Mouse (Mus musculus): ENCODE data around the gene Arhgef10l. TPM values are rescaled to one million over a fixed set of nuclear protein-coding genes. Genes with fewer than 3 reads are reported as not detected.

Gene Arhgef10l
- 12.1 and 14.3 TPM in 2 replicates for polyA plus RNA-seq (2015; fragmentation: Nextera tagmentation; extraction: Ambion mirVana)

DNA sequence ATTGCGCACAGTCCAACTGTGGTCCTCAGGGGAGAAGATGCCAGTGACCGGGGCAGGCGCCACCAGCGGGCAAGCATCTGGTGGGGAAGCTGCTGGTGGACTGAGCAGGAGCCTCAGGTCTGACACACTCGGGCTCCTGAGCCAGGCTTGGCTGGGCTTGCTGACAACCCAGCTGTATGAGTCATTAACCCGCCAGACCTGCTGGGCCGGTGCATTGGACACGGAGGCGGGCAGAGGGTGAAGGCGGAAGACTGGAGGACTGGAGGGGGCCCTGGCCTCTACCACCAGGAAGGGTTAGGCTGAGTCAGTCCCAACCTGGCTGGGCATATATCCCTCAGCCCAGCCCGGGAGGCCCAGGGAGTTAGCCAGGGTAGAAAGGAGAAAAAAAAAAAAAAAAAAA, at the start of gene Arhgef10l:
TSS of gene Arhgef10l (minus strand) at position 253 of the 400 bp plus-strand sequence.
- H3K4me3 ChIP-seq (ENCODE audit: low read length), result no peak within 1 kb of the TSS
- peaks cover 22% of the 10 kb centered on the region for H3K4me1 ChIP-seq (ENCODE audit: control insufficient read depth, insufficient read depth, low read length)
- WGBS, result 49% methylated on average over 11 of the region's 11 CpGs
- peak within 1 kb of the TSS; percentile 43; the same call in 1 of the 2 replicates for H3K9ac ChIP-seq (ENCODE audit: low read depth, low read length)
- H3K36me3 ChIP-seq (ENCODE audit: control insufficient read depth, insufficient read depth, low read length), result no peaks in the 10 kb centered on the region
- H3K27ac ChIP-seq (ENCODE audit: low read length), result peak within 1 kb of the TSS; percentile 41
- no peaks in the 10 kb centered on the region for H3K9me3 ChIP-seq (ENCODE audit: control insufficient read depth, low read length)
- no peaks in the 10 kb centered on the region for H3K27me3 ChIP-seq (replicated peaks; ENCODE audit: control insufficient read depth, insufficient read depth, low read length)
- H3K4me2 ChIP-seq (ENCODE audit: low read depth, low read length), result peak within 1 kb of the TSS; percentile 32; the same call in 1 of the 2 replicates
- ATAC-seq, result peak; percentile 95

GRCm38 (mm10) chr4:140714586-140714985, 48.8 kb upstream of the Arhgef10l start:
- ATAC-seq, result no peak
- no peak overlapping the region for H3K4me2 ChIP-seq (ENCODE audit: low read depth, low read length)
- no peaks in the 10 kb centered on the region for H3K9me3 ChIP-seq (ENCODE audit: control insufficient read depth, low read length)
- H3K36me3 ChIP-seq (ENCODE audit: control insufficient read depth, insufficient read depth, low read length), result peaks cover 40% of the 10 kb centered on the region
- H3K4me1 ChIP-seq (ENCODE audit: control insufficient read depth, insufficient read depth, low read length), result peaks cover 5% of the 10 kb centered on the region
- no peak overlapping the region for H3K9ac ChIP-seq (ENCODE audit: low read depth, low read length)
- H3K4me3 ChIP-seq (ENCODE audit: low read length), result no peak overlapping the region
- WGBS, result 76% methylated on average over 5 of the region's 5 CpGs
- H3K27ac ChIP-seq (ENCODE audit: low read length), result no peak overlapping the region
- H3K27me3 ChIP-seq (replicated peaks; ENCODE audit: control insufficient read depth, insufficient read depth, low read length), result no peaks in the 10 kb centered on the region

DNA sequence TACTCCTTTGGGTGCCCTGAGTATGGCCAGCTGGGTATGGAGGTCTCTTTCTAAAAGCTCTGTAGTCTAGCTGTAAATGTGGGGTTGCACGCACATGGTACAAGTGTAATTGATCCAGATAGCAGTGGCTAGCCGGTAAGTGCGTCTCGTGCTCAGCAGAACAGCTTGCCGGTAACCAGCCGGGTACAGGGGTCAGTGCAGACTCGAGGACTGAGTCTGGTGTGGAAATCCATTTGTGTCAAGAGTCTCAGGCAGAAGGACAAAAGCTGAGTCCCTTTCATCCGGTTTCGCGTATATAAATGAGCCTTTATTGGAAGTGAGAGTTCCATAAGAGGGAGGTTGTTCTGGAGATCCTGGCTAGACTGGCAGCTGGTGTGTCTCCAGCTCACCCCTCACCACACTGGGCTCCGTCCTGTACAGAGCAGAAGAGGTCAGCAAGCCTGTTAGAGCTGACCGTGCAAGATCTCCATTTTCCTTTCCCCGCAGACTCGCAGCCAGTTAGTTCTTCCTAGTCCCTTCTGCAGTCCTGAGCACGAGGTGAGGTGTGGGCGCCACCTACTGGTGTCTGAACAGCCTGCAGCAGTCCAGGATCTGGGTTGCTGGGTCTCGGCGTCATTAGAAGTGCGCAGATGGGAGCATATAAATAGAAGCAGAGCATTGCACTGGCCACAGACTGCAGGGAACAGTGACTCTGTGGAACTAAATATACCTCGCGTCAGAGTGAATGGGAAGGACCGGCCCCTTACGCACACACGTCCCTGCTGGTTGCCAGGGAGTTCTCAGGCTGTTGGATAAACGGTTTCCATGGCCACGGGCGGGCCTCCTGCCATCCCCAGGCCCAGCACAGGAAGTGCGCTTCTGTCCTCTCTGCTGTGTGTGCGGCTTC, 47.9 kb upstream of the Arhgef10l start:
- Histone ChIP-seq H3K4me2 (ENCODE audit: low read depth, low read length) (no peak overlapping the region), H3K4me1 (ENCODE audit: control insufficient read depth, insufficient read depth, low read length) (peaks cover 10% of the 10 kb centered on the region), H3K9me3 (ENCODE audit: control insufficient read depth, low read length) (no peaks in the 10 kb centered on the region), H3K27ac (ENCODE audit: low read length) (peak overlapping the region; percentile 61), H3K27me3 (replicated peaks; ENCODE audit: control insufficient read depth, insufficient read depth, low read length) (no peaks in the 10 kb centered on the region), H3K9ac (ENCODE audit: low read depth, low read length) (0 out of 2 replicates have a peak overlapping the region, but pooled peaks have one; percentile 24), H3K4me3 (ENCODE audit: low read length) (no peak overlapping the region), H3K36me3 (ENCODE audit: control insufficient read depth, insufficient read depth, low read length) (peaks cover 34% of the 10 kb centered on the region)
- ATAC-seq, result peak; percentile 83
- WGBS, result 40% methylated on average over 29 of the region's 29 CpGs

DNA sequence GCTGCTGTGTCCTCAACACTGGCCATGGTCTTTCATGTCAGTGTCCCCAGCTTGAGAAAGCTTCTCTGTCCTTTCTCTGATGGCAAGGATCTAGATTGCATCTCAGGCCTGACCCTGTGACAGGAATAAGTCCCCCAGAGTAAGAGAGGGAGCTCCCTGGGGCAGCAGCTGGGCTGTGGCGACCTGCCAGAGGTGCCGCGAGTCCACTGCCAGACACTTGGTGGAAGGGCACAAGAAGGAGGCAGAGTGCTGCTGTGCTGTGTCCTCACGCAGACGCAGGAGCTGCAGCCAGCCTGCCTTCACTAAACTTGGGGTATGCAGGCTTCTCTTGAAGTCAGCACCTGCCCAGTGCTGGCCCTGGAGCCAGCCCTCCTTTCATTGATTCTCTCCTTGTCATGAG, 45.5 kb upstream of the Arhgef10l start:
- Histone ChIP-seq H3K4me1 (ENCODE audit: control insufficient read depth, insufficient read depth, low read length) (peaks cover 33% of the 10 kb centered on the region), H3K36me3 (ENCODE audit: control insufficient read depth, insufficient read depth, low read length) (peaks cover 30% of the 10 kb centered on the region), H3K9ac (ENCODE audit: low read depth, low read length) (no peak overlapping the region), H3K4me2 (ENCODE audit: low read depth, low read length) (no peak overlapping the region), H3K9me3 (ENCODE audit: control insufficient read depth, low read length) (no peaks in the 10 kb centered on the region), H3K4me3 (ENCODE audit: low read length) (no peak overlapping the region), H3K27me3 (replicated peaks; ENCODE audit: control insufficient read depth, insufficient read depth, low read length) (no peaks in the 10 kb centered on the region), H3K27ac (ENCODE audit: low read length) (no peak overlapping the region)
- WGBS, result 81% methylated on average over 5 of the region's 5 CpGs
- ATAC-seq, result no peak

- H3K4me1 ChIP-seq (ENCODE audit: control insufficient read depth, insufficient read depth, low read length), result peaks cover 37% of the 10 kb centered on the region
- H3K9ac ChIP-seq (ENCODE audit: low read depth, low read length), result no peak overlapping the region
- no peak overlapping the region for H3K4me2 ChIP-seq (ENCODE audit: low read depth, low read length)
- ATAC-seq, result no peak
- 85% methylated on average over 10 of the region's 10 CpGs for WGBS
- H3K9me3 ChIP-seq (ENCODE audit: control insufficient read depth, low read length), result no peaks in the 10 kb centered on the region
- no peaks in the 10 kb centered on the region for H3K27me3 ChIP-seq (replicated peaks; ENCODE audit: control insufficient read depth, insufficient read depth, low read length)
- no peak overlapping the region for H3K27ac ChIP-seq (ENCODE audit: low read length)
- H3K36me3 ChIP-seq (ENCODE audit: control insufficient read depth, insufficient read depth, low read length), result peaks cover 27% of the 10 kb centered on the region
- no peak overlapping the region for H3K4me3 ChIP-seq (ENCODE audit: low read length)
Observed at GRCm38 (mm10) chr4:140710781-140711180, 45.0 kb upstream of the Arhgef10l start.

DNA sequence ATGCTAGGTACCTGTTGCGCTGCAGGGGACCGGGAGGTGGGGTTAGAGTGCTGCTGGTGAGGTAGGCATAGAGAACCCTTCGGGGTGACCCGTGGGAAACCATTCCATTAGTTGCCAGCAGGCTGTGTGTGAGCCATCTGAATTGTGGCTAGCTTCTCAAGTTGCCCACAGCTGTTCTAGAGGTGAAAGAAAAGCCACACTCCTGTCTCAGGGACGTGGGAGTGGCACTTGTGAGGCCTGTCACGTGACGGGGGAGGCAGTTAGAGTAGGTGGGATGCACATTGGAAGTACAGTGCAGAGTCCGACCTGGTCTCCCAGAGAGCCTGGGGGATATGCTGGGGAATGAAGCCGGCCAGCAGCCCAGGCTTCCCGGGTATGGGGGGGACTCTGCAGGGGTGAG, 43.8 kb upstream of the Arhgef10l start:
- ATAC-seq, result no peak
- H3K4me1 ChIP-seq (ENCODE audit: control insufficient read depth, insufficient read depth, low read length), result peaks cover 47% of the 10 kb centered on the region
- no peak overlapping the region; the same call in 1 of the 2 replicates for H3K9ac ChIP-seq (ENCODE audit: low read depth, low read length)
- H3K4me2 ChIP-seq (ENCODE audit: low read depth, low read length), result no peak overlapping the region
- WGBS, result 83% methylated on average over 10 of the region's 10 CpGs
- H3K27me3 ChIP-seq (replicated peaks; ENCODE audit: control insufficient read depth, insufficient read depth, low read length), result no peaks in the 10 kb centered on the region
- no peak overlapping the region for H3K27ac ChIP-seq (ENCODE audit: low read length)
- H3K36me3 ChIP-seq (ENCODE audit: control insufficient read depth, insufficient read depth, low read length), result peaks cover 18% of the 10 kb centered on the region
- no peak overlapping the region for H3K4me3 ChIP-seq (ENCODE audit: low read length)
- no peaks in the 10 kb centered on the region for H3K9me3 ChIP-seq (ENCODE audit: control insufficient read depth, low read length)

DNA sequence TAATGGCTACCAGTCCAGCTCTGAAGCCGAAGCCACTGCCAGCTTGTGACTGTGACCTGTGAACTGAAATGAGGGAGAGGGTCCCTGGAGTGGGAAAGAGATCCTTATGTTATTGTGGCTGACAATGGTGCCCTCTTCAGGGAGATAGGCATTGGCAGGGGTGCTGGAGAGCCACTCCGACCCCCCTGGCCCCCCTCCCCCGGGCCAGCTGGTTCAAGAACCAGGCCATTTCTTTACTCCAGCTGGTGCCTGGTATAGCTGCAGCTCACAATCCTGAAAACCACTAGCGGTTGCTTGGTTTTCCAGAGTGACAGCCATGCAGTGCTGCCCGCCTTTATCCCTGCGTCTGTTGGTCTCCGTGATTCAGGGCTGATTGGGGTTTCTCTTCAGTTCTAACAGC, 43.3 kb upstream of the Arhgef10l start:
- H3K36me3 ChIP-seq (ENCODE audit: control insufficient read depth, insufficient read depth, low read length), result peaks cover 13% of the 10 kb centered on the region; the same call in 1 of the 2 replicates
- no peak for ATAC-seq
- H3K9me3 ChIP-seq (ENCODE audit: control insufficient read depth, low read length), result no peaks in the 10 kb centered on the region
- peaks cover 50% of the 10 kb centered on the region for H3K4me1 ChIP-seq (ENCODE audit: control insufficient read depth, insufficient read depth, low read length)
- no peak overlapping the region for H3K4me2 ChIP-seq (ENCODE audit: low read depth, low read length)
- no peak overlapping the region for H3K27ac ChIP-seq (ENCODE audit: low read length)
- 73% methylated on average over 7 of the region's 7 CpGs for WGBS
- H3K27me3 ChIP-seq (replicated peaks; ENCODE audit: control insufficient read depth, insufficient read depth, low read length), result no peaks in the 10 kb centered on the region
- no peak overlapping the region for H3K9ac ChIP-seq (ENCODE audit: low read depth, low read length)
- no peak overlapping the region for H3K4me3 ChIP-seq (ENCODE audit: low read length)

DNA sequence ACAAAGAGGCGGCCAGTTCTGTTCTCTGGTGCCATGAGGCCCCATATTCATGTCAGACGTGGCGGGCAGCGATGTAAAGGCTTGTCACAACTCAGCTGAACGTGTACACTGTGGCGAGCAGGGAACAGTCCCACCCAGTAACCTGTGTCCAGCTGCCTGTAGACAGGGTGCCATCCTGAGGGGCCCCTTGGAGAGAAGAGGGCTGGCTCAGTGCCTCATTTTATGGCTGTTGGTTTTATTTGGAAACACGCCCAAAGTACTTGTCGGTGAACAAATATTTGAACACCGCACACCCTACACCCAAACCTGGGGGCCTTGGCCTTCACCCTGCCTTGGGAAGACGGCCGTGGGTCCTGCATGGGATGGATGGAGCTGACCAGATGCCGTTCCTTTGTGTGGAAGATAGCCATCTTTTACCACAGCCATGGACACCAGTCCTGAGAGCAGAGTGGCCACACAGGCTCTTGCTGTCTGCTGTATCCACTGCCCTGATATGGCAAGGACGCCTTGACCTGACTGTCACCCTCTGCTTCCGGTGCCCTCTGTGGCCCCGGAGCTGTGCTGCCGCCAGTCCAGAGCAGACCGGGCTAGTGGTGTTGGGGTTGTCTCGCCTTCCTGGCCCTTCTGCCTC, 42.6 kb upstream of the Arhgef10l start:
- H3K4me3 ChIP-seq (ENCODE audit: low read length), result no peak overlapping the region
- 57% methylated on average over 18 of the region's 18 CpGs for WGBS
- no peaks in the 10 kb centered on the region for H3K27me3 ChIP-seq (replicated peaks; ENCODE audit: control insufficient read depth, insufficient read depth, low read length)
- H3K27ac ChIP-seq (ENCODE audit: low read length), result peak overlapping the region; percentile 78
- H3K4me2 ChIP-seq (ENCODE audit: low read depth, low read length), result peak overlapping the region; percentile 34
- no peaks in the 10 kb centered on the region for H3K9me3 ChIP-seq (ENCODE audit: control insufficient read depth, low read length)
- peaks cover 11% of the 10 kb centered on the region; the same call in 1 of the 2 replicates for H3K36me3 ChIP-seq (ENCODE audit: control insufficient read depth, insufficient read depth, low read length)
- peak overlapping the region; percentile 50 for H3K9ac ChIP-seq (ENCODE audit: low read depth, low read length)
- peak; percentile 84 for ATAC-seq
- H3K4me1 ChIP-seq (ENCODE audit: control insufficient read depth, insufficient read depth, low read length), result peaks cover 54% of the 10 kb centered on the region

- Histone ChIP-seq H3K9me3 (ENCODE audit: control insufficient read depth, low read length) (no peaks in the 10 kb centered on the region), H3K4me2 (ENCODE audit: low read depth, low read length) (peak overlapping the region; percentile 34), H3K4me3 (ENCODE audit: low read length) (peak overlapping the region; percentile 12; the same call in 1 of the 2 replicates), H3K9ac (ENCODE audit: low read depth, low read length) (peak overlapping the region; percentile 50), H3K27ac (ENCODE audit: low read length) (peak overlapping the region; percentile 78), H3K27me3 (replicated peaks; ENCODE audit: control insufficient read depth, insufficient read depth, low read length) (no peaks in the 10 kb centered on the region), H3K4me1 (ENCODE audit: control insufficient read depth, insufficient read depth, low read length) (peaks cover 55% of the 10 kb centered on the region), H3K36me3 (ENCODE audit: control insufficient read depth, insufficient read depth, low read length) (peaks cover 11% of the 10 kb centered on the region; the same call in 1 of the 2 replicates)
- no peak for ATAC-seq
- 71% methylated on average over 4 of the region's 4 CpGs for WGBS
Observed at GRCm38 (mm10) chr4:140707615-140708014, 41.8 kb upstream of the Arhgef10l start.
